Mouse (Mus musculus) MEL (cell line): ENCODE data around the gene Vnn1.

ENCODE experiments used
- CTCF ChIP-seq, 3 experiments: IDR thresholded peaks in 2 of 3; conservative IDR thresholded peaks in 1 of 3; 2 replicates each; pipeline ENCODE4 v1.5.1; 2011 to 2012; ENCODE audit warnings: low read length in 3 of 3, low read depth in 2 of 3, mild to moderate bottlenecking in 2 of 3, improper control_type of control experiment in 1 of 3, inconsistent platforms in 1 of 3, mixed read lengths in 1 of 3, moderate library complexity in 1 of 3; ENCODE audit not compliant: control insufficient read depth in 1 of 3, insufficient read depth in 1 of 3, poor library complexity in 1 of 3, severe bottlenecking in 1 of 3
- E2F4 ChIP-seq: IDR thresholded peaks from 2 replicates; pipeline ENCODE4 v1.6.1; 2011; ENCODE audit warnings: low read depth, low read length, improper control_type of control experiment, borderline replicate concordance
- EP300 ChIP-seq, 2 experiments: IDR thresholded peaks; 2 replicates each; pipeline ENCODE4 v1.6.1; 2011; ENCODE audit warnings: improper control_type of control experiment in 2 of 2, low read length in 2 of 2, low read depth in 1 of 2, mild to moderate bottlenecking in 1 of 2
- GATA1 ChIP-seq: IDR thresholded peaks from 2 replicates; pipeline ENCODE4 v1.6.1; 2011; ENCODE audit warnings: low read depth, low read length, improper control_type of control experiment
- HCFC1 ChIP-seq: IDR thresholded peaks from 2 replicates; pipeline ENCODE4 v1.6.1; 2012; ENCODE audit warnings: low read depth, mild to moderate bottlenecking, inconsistent platforms, low read length, improper control_type of control experiment, moderate library complexity
- MAFK ChIP-seq: IDR thresholded peaks from 2 replicates; pipeline ENCODE4 v1.6.1; 2011; ENCODE audit warnings: low read depth, mild to moderate bottlenecking, low read length, improper control_type of control experiment, borderline replicate concordance
- MAZ ChIP-seq: IDR thresholded peaks from 2 replicates; pipeline ENCODE4 v1.6.1; 2012; ENCODE audit warnings: low read depth, mild to moderate bottlenecking, inconsistent platforms, low read length, improper control_type of control experiment
- MEF2A ChIP-seq: IDR thresholded peaks from 2 replicates; pipeline ENCODE4 v1.6.1; 2014; ENCODE audit warnings: low read depth, mild to moderate bottlenecking, inconsistent platforms, low read length, improper control_type of control experiment; ENCODE audit not compliant: poor library complexity, insufficient replicate concordance, severe bottlenecking; ENCODE audit errors: extremely low read depth
- TAL1 ChIP-seq: IDR thresholded peaks from 2 replicates; pipeline ENCODE4 v1.6.1; 2012; ENCODE audit warnings: mild to moderate bottlenecking, inconsistent platforms, low read length, moderate library complexity, mixed read lengths

- no peak for TF ChIP-seq EP300 (IDR thresholded peaks at IDR 0.05; ENCODE audit: low read depth in 1 of 2, low read length in 2 of 2)
- TF ChIP-seq MEF2A, result no peak
- no peak for TF ChIP-seq MAZ
- no peak for TF ChIP-seq CTCF (IDR thresholded peaks at IDR 0.05 in 2 of 3, conservative IDR thresholded peaks at IDR 0.05 in 1 of 3; ENCODE audit: control insufficient read depth in 1 of 3, insufficient read depth in 1 of 3, low read depth in 2 of 3, low read length in 3 of 3, poor library complexity in 1 of 3, severe bottlenecking in 1 of 3)
- no peak for TF ChIP-seq MAFK
- TF ChIP-seq HCFC1, result no peak
- TF ChIP-seq TAL1, result no peak
- TF ChIP-seq GATA1, result no peak
- TF ChIP-seq E2F4, result no peak
Observed at GRCm38 (mm10) chr10:23922468-23922867, 28.0 kb downstream of the Vnn1 start.
